Mouse (Mus musculus): ENCODE measurements around the gene Dach1. TPM values are rescaled to one million over a fixed set of nuclear protein-coding genes. Genes with fewer than 3 reads are reported as not detected.

Dach1 gene
- total and polyA plus RNA-seq, 3 experiments, result not detected

DNA sequence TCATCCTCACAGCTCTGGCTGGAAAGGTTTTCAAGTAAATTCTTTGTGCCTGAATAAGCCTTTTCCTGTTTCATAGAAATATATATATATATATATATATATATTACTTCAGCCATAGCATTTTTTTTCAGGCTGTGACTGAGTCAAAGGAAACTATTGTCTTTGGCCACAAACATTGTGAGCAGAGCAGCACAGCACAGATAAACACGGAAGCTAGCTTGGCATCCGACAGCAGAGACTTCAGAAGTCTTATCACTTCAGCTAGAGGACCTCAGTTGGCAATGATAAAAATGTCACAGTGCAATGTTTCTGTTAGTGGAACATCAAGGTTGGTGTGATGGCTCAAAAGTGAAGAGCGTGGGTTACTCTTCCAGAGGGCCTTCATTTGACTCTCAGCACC lies 186.3 kb downstream of the Dach1 start (continued):
- TF ChIP-seq RCOR1 (IDR thresholded peaks at IDR 0.05; ENCODE audit: low read depth, low read length), result peak; percentile 53; the same call in 1 of the 2 replicates

DNA sequence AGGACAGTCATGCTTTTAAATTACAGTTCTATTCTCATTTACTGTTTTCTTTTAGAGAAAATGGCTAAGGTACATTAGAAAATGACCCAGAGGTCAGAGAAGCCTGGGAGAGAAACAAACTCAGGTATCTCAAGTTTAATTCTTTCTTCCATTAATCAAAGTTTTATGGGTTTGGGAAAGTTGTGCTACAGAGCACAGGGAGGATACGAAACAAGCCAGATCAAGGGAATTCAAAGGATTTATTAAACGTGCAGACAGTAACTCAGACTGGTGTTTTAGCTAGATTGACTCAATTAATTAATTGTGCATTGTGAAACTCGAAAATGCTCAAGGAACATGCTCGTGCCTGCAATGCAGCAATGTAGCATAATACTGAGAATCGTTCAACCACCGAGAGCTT lies 186.9 kb downstream of the Dach1 start:
- TF ChIP-seq MYB (IDR thresholded peaks at IDR 0.05; ENCODE audit: low read depth, low read length) (no peak), MYC (IDR thresholded peaks at IDR 0.05; ENCODE audit: low read depth, low read length) (no peak), CTCF (IDR thresholded peaks at IDR 0.05 in 2 of 3, conservative IDR thresholded peaks at IDR 0.05 in 1 of 3; ENCODE audit: control insufficient read depth in 1 of 3, insufficient read depth in 1 of 3, low read depth in 2 of 3, low read length in 3 of 3, poor library complexity in 1 of 3, severe bottlenecking in 1 of 3) (no peak), EP300 (IDR thresholded peaks at IDR 0.05; ENCODE audit: low read depth in 1 of 2, low read length in 2 of 2) (no peak), NELFE (IDR thresholded peaks at IDR 0.05; ENCODE audit: low read depth, low read length) (no peak), UBTF (IDR thresholded peaks at IDR 0.05; ENCODE audit: borderline replicate concordance, insufficient read depth, low read depth, low read length) (no peak), MAZ (IDR thresholded peaks at IDR 0.05; ENCODE audit: low read depth, low read length) (no peak)
- H3K79me2 ChIP-seq (ENCODE audit: control insufficient read depth, insufficient read depth, low read length, poor library complexity), result no peaks in the 10 kb centered on the region
- H3K9me3 ChIP-seq (replicated peaks; ENCODE audit: insufficient read depth, low read length), result no peaks in the 10 kb centered on the region
- H3K4me1 ChIP-seq (ENCODE audit: control insufficient read depth in 1 of 2, insufficient read depth in 2 of 2, low read length in 2 of 2), result peaks cover 2 to 11% of the 10 kb centered on the region in 2 experiments; a peak in 3 of 4 replicates
- H3K4me3 ChIP-seq (ENCODE audit: control insufficient read depth in 1 of 2, insufficient read depth in 1 of 2, low read depth in 2 of 2, low read length in 2 of 2), result no peak overlapping the region
- H3K27me3 ChIP-seq (ENCODE audit: control insufficient read depth in 1 of 2, insufficient read depth in 2 of 2, low read length in 2 of 2), result no peaks in the 10 kb centered on the region
- no peak for DNase-seq (ENCODE audit: low read depth, low spot score)
- H3K9ac ChIP-seq (ENCODE audit: control insufficient read depth, low read depth, low read length, poor library complexity, severe bottlenecking), result no peak overlapping the region
- no peak overlapping the region for H3K27ac ChIP-seq (ENCODE audit: control insufficient read depth, low read depth, low read length)
- H3K36me3 ChIP-seq (ENCODE audit: control insufficient read depth in 1 of 2, insufficient read depth in 2 of 2, low read length in 2 of 2), result peaks cover 0 to 13% of the 10 kb centered on the region in 2 experiments; a peak in 2 of 4 replicates

DNA sequence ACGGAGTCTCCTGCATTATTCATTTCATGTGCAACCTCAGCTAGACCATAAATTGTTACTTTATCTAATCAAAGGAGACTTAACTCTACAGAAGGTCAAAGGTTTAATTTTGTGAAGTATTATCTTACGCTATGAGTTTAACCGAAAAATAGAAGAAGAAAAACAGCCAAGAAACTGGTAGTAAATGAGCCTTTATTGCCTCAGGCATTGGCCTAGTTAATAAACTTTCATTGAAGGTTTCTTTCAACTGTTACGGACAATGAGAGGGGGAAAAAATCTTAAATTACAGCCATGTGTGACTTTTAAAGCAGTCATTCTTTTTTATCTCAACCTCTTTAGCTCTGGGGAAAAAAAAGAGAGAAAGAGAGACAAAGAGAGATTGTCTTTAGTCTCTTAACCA lies 188.7 kb downstream of the Dach1 start:
- no peak for DNase-seq (ENCODE audit: low read depth, low spot score)
- no peak for TF ChIP-seq MAFK (IDR thresholded peaks at IDR 0.05; ENCODE audit: borderline replicate concordance, low read depth, low read length)
- no peak for TF ChIP-seq GATA1 (IDR thresholded peaks at IDR 0.05; ENCODE audit: low read depth, low read length)
- TF ChIP-seq TCF12 (IDR thresholded peaks at IDR 0.05; ENCODE audit: low read depth, low read length), result no peak
- TF ChIP-seq EP300 (IDR thresholded peaks at IDR 0.05; ENCODE audit: low read depth in 1 of 2, low read length in 2 of 2), result no peak
- TF ChIP-seq NELFE (IDR thresholded peaks at IDR 0.05; ENCODE audit: low read depth, low read length), result no peak
- no peak for TF ChIP-seq MAX (IDR thresholded peaks at IDR 0.05; ENCODE audit: low read length)
- TF ChIP-seq CTCF (IDR thresholded peaks at IDR 0.05 in 2 of 3, conservative IDR thresholded peaks at IDR 0.05 in 1 of 3; ENCODE audit: control insufficient read depth in 1 of 3, insufficient read depth in 1 of 3, low read depth in 2 of 3, low read length in 3 of 3, poor library complexity in 1 of 3, severe bottlenecking in 1 of 3), result no peak
- TF ChIP-seq ZC3H11A (IDR thresholded peaks at IDR 0.05; ENCODE audit: low read depth, low read length), result no peak
- TF ChIP-seq RAD21 (IDR thresholded peaks at IDR 0.05; ENCODE audit: low read depth, low read length), result no peak
- no peak for TF ChIP-seq TAL1 (IDR thresholded peaks at IDR 0.05; ENCODE audit: low read length)
- TF ChIP-seq RCOR1 (IDR thresholded peaks at IDR 0.05; ENCODE audit: low read depth, low read length), result no peak
- no peak overlapping the region for H3K4me3 ChIP-seq (ENCODE audit: control insufficient read depth in 1 of 2, insufficient read depth in 1 of 2, low read depth in 2 of 2, low read length in 2 of 2)
- no peaks in the 10 kb centered on the region for H3K27me3 ChIP-seq (ENCODE audit: control insufficient read depth in 1 of 2, insufficient read depth in 2 of 2, low read length in 2 of 2)
- H3K79me2 ChIP-seq (ENCODE audit: control insufficient read depth, insufficient read depth, low read length, poor library complexity), result no peaks in the 10 kb centered on the region
- no peak overlapping the region for H3K9ac ChIP-seq (ENCODE audit: control insufficient read depth, low read depth, low read length, poor library complexity, severe bottlenecking)
- no peak overlapping the region for H3K27ac ChIP-seq (ENCODE audit: control insufficient read depth, low read depth, low read length)
- H3K9me3 ChIP-seq (replicated peaks; ENCODE audit: insufficient read depth, low read length), result no peaks in the 10 kb centered on the region
- peaks cover 2 to 11% of the 10 kb centered on the region in 2 experiments; a peak in 3 of 4 replicates for H3K4me1 ChIP-seq (ENCODE audit: control insufficient read depth in 1 of 2, insufficient read depth in 2 of 2, low read length in 2 of 2)
- peaks cover 0 to 13% of the 10 kb centered on the region in 2 experiments; a peak in 2 of 4 replicates for H3K36me3 ChIP-seq (ENCODE audit: control insufficient read depth in 1 of 2, insufficient read depth in 2 of 2, low read length in 2 of 2)

Data from MEL (cell line).